Mouse (Mus musculus): ENCODE measurements around the gene Map2. TPM values are rescaled to one million over a fixed set of nuclear protein-coding genes. Genes with fewer than 3 reads are reported as not detected.

The Map2 gene
- total and polyA plus RNA-seq, 3 experiments = not detected

GRCm38 (mm10) chr1:66365600-66365999, 190.5 kb downstream of the Map2 start:
- Histone ChIP-seq H3K4me3 (ENCODE audit: control insufficient read depth in 1 of 2, insufficient read depth in 1 of 2, low read depth in 2 of 2, low read length in 2 of 2) (no peak overlapping the region), H3K36me3 (ENCODE audit: control insufficient read depth in 1 of 2, insufficient read depth in 2 of 2, low read length in 2 of 2) (no peaks in the 10 kb centered on the region), H3K27ac (ENCODE audit: control insufficient read depth, low read depth, low read length) (no peak overlapping the region), H3K9ac (ENCODE audit: control insufficient read depth, low read depth, low read length, poor library complexity, severe bottlenecking) (no peak overlapping the region), H3K9me3 (replicated peaks; ENCODE audit: insufficient read depth, low read length) (no peaks in the 10 kb centered on the region), H3K27me3 (ENCODE audit: control insufficient read depth in 1 of 2, insufficient read depth in 2 of 2, low read length in 2 of 2) (no peaks in the 10 kb centered on the region), H3K79me2 (ENCODE audit: control insufficient read depth, insufficient read depth, low read length, poor library complexity) (no peaks in the 10 kb centered on the region), H3K4me1 (ENCODE audit: control insufficient read depth in 1 of 2, insufficient read depth in 2 of 2, low read length in 2 of 2) (no peaks in the 10 kb centered on the region)
- no peak for DNase-seq (ENCODE audit: low read depth, low spot score)
- TF ChIP-seq POLR2A (IDR thresholded peaks at IDR 0.05; ENCODE audit: control insufficient read depth in 1 of 2, insufficient read depth in 1 of 2, low read depth in 1 of 2, low read length in 2 of 2, poor library complexity in 1 of 2) (no peak), ZKSCAN1 (IDR thresholded peaks at IDR 0.05; ENCODE audit: low read depth, low read length) (no peak), E2F4 (IDR thresholded peaks at IDR 0.05; ENCODE audit: borderline replicate concordance, low read depth, low read length) (no peak), HCFC1 (IDR thresholded peaks at IDR 0.05; ENCODE audit: low read depth, low read length) (no peak), GABPA (IDR thresholded peaks at IDR 0.05; ENCODE audit: low read depth, low read length) (no peak), MAZ (IDR thresholded peaks at IDR 0.05; ENCODE audit: low read depth, low read length) (no peak), GATA1 (IDR thresholded peaks at IDR 0.05; ENCODE audit: low read depth, low read length) (no peak), MYB (IDR thresholded peaks at IDR 0.05; ENCODE audit: low read depth, low read length) (no peak), SIN3A (IDR thresholded peaks at IDR 0.05; ENCODE audit: low read length) (no peak), JUND (IDR thresholded peaks at IDR 0.05; ENCODE audit: low read depth, low read length) (no peak), MYC (IDR thresholded peaks at IDR 0.05; ENCODE audit: low read depth, low read length) (no peak)

GRCm38 (mm10) chr1:66369486-66369885, 194.4 kb downstream of the Map2 start:
- H3K9ac ChIP-seq (ENCODE audit: control insufficient read depth, low read depth, low read length, poor library complexity, severe bottlenecking) = no peak overlapping the region

GRCm38 (mm10) chr1:66371371-66371770, 196.3 kb downstream of the Map2 start:
- no peak overlapping the region for H3K4me3 ChIP-seq (ENCODE audit: control insufficient read depth in 1 of 2, insufficient read depth in 1 of 2, low read depth in 2 of 2, low read length in 2 of 2)
- H3K9me3 ChIP-seq (replicated peaks; ENCODE audit: insufficient read depth, low read length) = no peaks in the 10 kb centered on the region
- no peak overlapping the region for H3K9ac ChIP-seq (ENCODE audit: control insufficient read depth, low read depth, low read length, poor library complexity, severe bottlenecking)
- no peaks in the 10 kb centered on the region for H3K27me3 ChIP-seq (ENCODE audit: control insufficient read depth in 1 of 2, insufficient read depth in 2 of 2, low read length in 2 of 2)
- TF ChIP-seq GATA1 (IDR thresholded peaks at IDR 0.05; ENCODE audit: low read depth, low read length) (no peak), MYB (IDR thresholded peaks at IDR 0.05; ENCODE audit: low read depth, low read length) (no peak), CTCF (IDR thresholded peaks at IDR 0.05 in 2 of 3, conservative IDR thresholded peaks at IDR 0.05 in 1 of 3; ENCODE audit: control insufficient read depth in 1 of 3, insufficient read depth in 1 of 3, low read depth in 2 of 3, low read length in 3 of 3, poor library complexity in 1 of 3, severe bottlenecking in 1 of 3) (no peak), TCF12 (IDR thresholded peaks at IDR 0.05; ENCODE audit: low read depth, low read length) (no peak), RAD21 (IDR thresholded peaks at IDR 0.05; ENCODE audit: low read depth, low read length) (no peak), KAT2A (conservative IDR thresholded peaks at IDR 0.05; ENCODE audit: low read depth, low read length) (no peak), MYC (IDR thresholded peaks at IDR 0.05; ENCODE audit: low read depth, low read length) (no peak), POLR2A (IDR thresholded peaks at IDR 0.05; ENCODE audit: control insufficient read depth in 1 of 2, insufficient read depth in 1 of 2, low read depth in 1 of 2, low read length in 2 of 2, poor library complexity in 1 of 2) (no peak), MAX (IDR thresholded peaks at IDR 0.05; ENCODE audit: low read length) (no peak), NRF1 (IDR thresholded peaks at IDR 0.05; ENCODE audit: insufficient read depth, low read depth, low read length, poor library complexity, severe bottlenecking) (no peak), ETS1 (IDR thresholded peaks at IDR 0.05; ENCODE audit: low read depth, low read length) (no peak), HCFC1 (IDR thresholded peaks at IDR 0.05; ENCODE audit: low read depth, low read length) (no peak), GABPA (IDR thresholded peaks at IDR 0.05; ENCODE audit: low read depth, low read length) (no peak), MAZ (IDR thresholded peaks at IDR 0.05; ENCODE audit: low read depth, low read length) (no peak), ZC3H11A (IDR thresholded peaks at IDR 0.05; ENCODE audit: low read depth, low read length) (no peak)
- no peaks in the 10 kb centered on the region for H3K36me3 ChIP-seq (ENCODE audit: control insufficient read depth in 1 of 2, insufficient read depth in 2 of 2, low read length in 2 of 2)
- H3K27ac ChIP-seq (ENCODE audit: control insufficient read depth, low read depth, low read length) = no peak overlapping the region
- DNase-seq (ENCODE audit: low read depth, low spot score) = no peak
- H3K4me1 ChIP-seq (ENCODE audit: control insufficient read depth in 1 of 2, insufficient read depth in 2 of 2, low read length in 2 of 2) = no peaks in the 10 kb centered on the region
- no peaks in the 10 kb centered on the region for H3K79me2 ChIP-seq (ENCODE audit: control insufficient read depth, insufficient read depth, low read length, poor library complexity)

More at GRCm38 (mm10) chr1:66369486-66369885, 194.4 kb downstream of the Map2 start:
- no peaks in the 10 kb centered on the region for H3K9me3 ChIP-seq (replicated peaks; ENCODE audit: insufficient read depth, low read length)
- DNase-seq (ENCODE audit: low read depth, low spot score) = no peak
- no peak overlapping the region for H3K4me3 ChIP-seq (ENCODE audit: control insufficient read depth in 1 of 2, insufficient read depth in 1 of 2, low read depth in 2 of 2, low read length in 2 of 2)
- H3K27me3 ChIP-seq (ENCODE audit: control insufficient read depth in 1 of 2, insufficient read depth in 2 of 2, low read length in 2 of 2) = no peaks in the 10 kb centered on the region
- H3K36me3 ChIP-seq (ENCODE audit: control insufficient read depth in 1 of 2, insufficient read depth in 2 of 2, low read length in 2 of 2) = no peaks in the 10 kb centered on the region
- no peak overlapping the region for H3K27ac ChIP-seq (ENCODE audit: control insufficient read depth, low read depth, low read length)
- H3K4me1 ChIP-seq (ENCODE audit: control insufficient read depth in 1 of 2, insufficient read depth in 2 of 2, low read length in 2 of 2) = no peaks in the 10 kb centered on the region
- no peak for TF ChIP-seq TAL1 (IDR thresholded peaks at IDR 0.05; ENCODE audit: low read length)
- no peak for TF ChIP-seq SMC3 (IDR thresholded peaks at IDR 0.05; ENCODE audit: low read depth, low read length)
- no peak for TF ChIP-seq ELF1 (IDR thresholded peaks at IDR 0.05; ENCODE audit: low read depth, low read length)
- no peak for TF ChIP-seq CHD1 (IDR thresholded peaks at IDR 0.05; ENCODE audit: low read depth, low read length)
- no peak for TF ChIP-seq TBP (IDR thresholded peaks at IDR 0.05; ENCODE audit: low read depth, low read length)
- no peak for TF ChIP-seq BHLHE40 (IDR thresholded peaks at IDR 0.05; ENCODE audit: borderline replicate concordance, low read depth, low read length)
- TF ChIP-seq POLR2AphosphoS5 (IDR thresholded peaks at IDR 0.05; ENCODE audit: borderline replicate concordance, low read depth, low read length) = no peak
- TF ChIP-seq HCFC1 (IDR thresholded peaks at IDR 0.05; ENCODE audit: low read depth, low read length) = no peak
- H3K79me2 ChIP-seq (ENCODE audit: control insufficient read depth, insufficient read depth, low read length, poor library complexity) = no peaks in the 10 kb centered on the region
